Mouse (Mus musculus): ENCODE results near the gene Kcnab1. TPM values are rescaled to one million over a fixed set of nuclear protein-coding genes. Genes with fewer than 3 reads are reported as not detected.

The Kcnab1 gene
- 0.07 TPM for polyA plus RNA-seq (2012; fragmentation: generic; extraction: Trizol)
- long read RNA-seq, experiment 1 = 0 reads
- long read RNA-seq, experiment 2 = 0 reads

DNA sequence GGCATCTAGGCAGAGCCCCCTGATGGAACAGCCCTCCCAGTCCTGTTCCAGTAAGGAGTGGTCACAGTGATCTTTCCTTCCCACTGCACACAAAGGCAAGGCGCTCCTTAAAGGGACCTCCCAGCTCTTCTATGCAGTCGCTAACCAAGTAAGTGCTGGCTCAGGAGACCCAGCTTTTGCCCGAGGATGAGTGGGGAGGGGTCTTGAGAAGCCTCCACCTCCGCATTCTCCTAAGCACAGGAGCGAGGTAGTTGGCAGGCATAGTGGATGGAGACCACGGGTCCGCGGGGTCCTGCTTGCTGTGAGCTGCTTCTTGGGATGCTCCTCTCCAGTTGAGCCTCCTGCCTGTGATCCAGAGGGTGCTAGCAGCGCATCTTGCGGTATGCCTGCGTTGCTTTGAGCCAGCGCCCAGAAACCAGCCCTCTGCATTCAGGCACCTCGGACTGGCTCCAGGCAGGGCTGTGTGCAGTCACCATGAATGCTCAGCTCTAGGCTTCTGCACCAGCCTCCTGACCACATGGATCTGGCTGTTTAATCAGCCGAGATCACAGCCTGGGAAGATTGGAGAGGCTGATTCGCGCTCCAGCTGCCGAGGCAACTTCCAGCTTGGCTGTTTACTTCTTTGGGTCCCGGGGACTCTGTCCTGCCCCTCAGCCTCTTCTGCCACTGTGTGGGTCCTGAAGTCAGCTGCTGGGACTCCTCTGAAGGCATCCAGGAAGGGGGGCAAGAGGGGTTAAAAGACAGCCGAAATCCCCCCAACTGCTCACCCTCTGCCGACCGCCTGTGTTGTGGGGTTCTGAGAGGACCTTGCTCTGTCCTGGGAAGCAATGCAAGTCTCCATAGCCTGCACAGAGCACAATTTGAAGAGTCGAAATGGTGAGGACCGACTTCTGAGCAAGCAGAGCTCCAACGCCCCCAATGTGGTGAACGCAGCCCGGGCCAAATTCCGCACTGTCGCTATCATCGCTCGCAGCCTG lies at the start of gene Kcnab1:
Gene Kcnab1, plus strand, starts transcription at position 440 of the 977 bp plus-strand sequence.
- TF ChIP-seq FOSL1 (IDR thresholded peaks at IDR 0.05; ENCODE audit: insufficient read depth, low read length, poor library complexity, severe bottlenecking) (no peak), CEBPB (IDR thresholded peaks at IDR 0.05; ENCODE audit: low read depth) (no peak), MYOG (IDR thresholded peaks at IDR 0.05; ENCODE audit: control insufficient read depth, extremely low read depth, insufficient read length) (no peak), MAX (IDR thresholded peaks at IDR 0.05) (no peak), MYOD1 (IDR thresholded peaks at IDR 0.05; ENCODE audit: control insufficient read depth, insufficient read length, low read depth) (no peak), USF1 (IDR thresholded peaks at IDR 0.05; ENCODE audit: low read depth) (no peak), CTCF (IDR thresholded peaks at IDR 0.05; ENCODE audit: control insufficient read depth, insufficient read depth, insufficient read length) (no peak)
- no peak within 1 kb of the TSS for H3K4me3 ChIP-seq (ENCODE audit: insufficient read depth, poor library complexity, severe bottlenecking)
- H3K79me2 ChIP-seq (ENCODE audit: control insufficient read depth, insufficient read depth) = no peaks in the 10 kb centered on the region
- no peaks in the 10 kb centered on the region for H3K79me3 ChIP-seq (ENCODE audit: low read depth)
- H3ac ChIP-seq (ENCODE audit: control insufficient read depth, insufficient read length, low read depth) = peak within 1 kb of the TSS; percentile 26
- H3K27me3 ChIP-seq (ENCODE audit: control insufficient read depth, insufficient read depth, insufficient read length) = no peaks in the 10 kb centered on the region
- no peaks in the 10 kb centered on the region for H3K36me3 ChIP-seq (ENCODE audit: control insufficient read depth, insufficient read depth)

DNA sequence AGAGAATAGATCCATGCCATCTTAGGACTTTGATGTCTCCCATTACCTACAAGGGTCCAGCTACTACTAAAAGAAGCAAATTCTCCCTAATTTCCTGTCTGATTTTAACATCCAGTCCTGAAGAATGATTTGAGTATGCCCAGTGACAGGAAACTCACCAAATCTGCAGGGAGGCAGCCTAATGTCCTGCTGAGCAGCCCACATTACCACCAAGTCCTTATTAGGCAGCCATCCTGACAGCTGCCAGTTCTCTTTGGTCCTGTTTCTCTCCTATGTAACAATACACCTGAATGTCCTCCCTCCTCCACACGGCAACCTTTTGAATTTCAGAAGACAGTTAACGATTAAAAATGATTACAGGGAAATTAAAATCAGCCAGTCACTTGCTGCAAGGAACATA lies 20.9 kb upstream of the Kcnab1 start:
- TF ChIP-seq MAX (IDR thresholded peaks at IDR 0.05) = no peak
- TF ChIP-seq CTCF (IDR thresholded peaks at IDR 0.05; ENCODE audit: control insufficient read depth, insufficient read depth, insufficient read length) = no peak
- no peak for TF ChIP-seq USF1 (IDR thresholded peaks at IDR 0.05; ENCODE audit: low read depth)
- no peak for TF ChIP-seq CEBPB (IDR thresholded peaks at IDR 0.05; ENCODE audit: low read depth)
- TF ChIP-seq MYOG (IDR thresholded peaks at IDR 0.05; ENCODE audit: control insufficient read depth, extremely low read depth, insufficient read length) = no peak
- TF ChIP-seq FOSL1 (IDR thresholded peaks at IDR 0.05; ENCODE audit: insufficient read depth, low read length, poor library complexity, severe bottlenecking) = no peak
- no peak for TF ChIP-seq MYOD1 (IDR thresholded peaks at IDR 0.05; ENCODE audit: control insufficient read depth, insufficient read length, low read depth)
- Histone ChIP-seq H3K4me3 (ENCODE audit: insufficient read depth, poor library complexity, severe bottlenecking) (no peak overlapping the region), H3ac (ENCODE audit: control insufficient read depth, insufficient read length, low read depth) (no peak overlapping the region), H3K79me2 (ENCODE audit: control insufficient read depth, insufficient read depth) (no peaks in the 10 kb centered on the region), H3K36me3 (ENCODE audit: control insufficient read depth, insufficient read depth) (no peaks in the 10 kb centered on the region), H3K79me3 (ENCODE audit: low read depth) (no peaks in the 10 kb centered on the region), H3K27me3 (ENCODE audit: control insufficient read depth, insufficient read depth, insufficient read length) (no peaks in the 10 kb centered on the region)

DNA sequence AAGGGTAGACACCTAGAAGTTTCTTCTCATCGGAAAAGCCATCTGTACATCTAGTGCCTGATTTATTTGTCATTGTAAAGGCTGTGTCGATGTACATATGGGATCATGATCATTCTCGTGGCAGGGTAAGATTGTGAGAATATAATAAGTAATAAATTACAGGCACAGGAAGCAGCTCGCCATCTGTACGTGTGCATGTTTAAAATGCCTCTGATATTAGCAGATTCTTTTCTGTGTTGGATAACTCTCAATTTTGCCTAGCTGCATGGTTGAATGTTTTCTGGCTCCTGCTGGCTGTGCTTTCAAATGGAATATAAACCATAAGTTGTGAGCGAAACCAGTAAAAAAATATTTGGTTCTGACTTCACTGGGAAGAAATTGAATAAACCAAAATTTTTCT lies 5.1 kb upstream of the Kcnab1 start:
- Histone ChIP-seq H3K36me3 (ENCODE audit: control insufficient read depth, insufficient read depth) (no peaks in the 10 kb centered on the region), H3ac (ENCODE audit: control insufficient read depth, insufficient read length, low read depth) (no peak overlapping the region), H3K27me3 (ENCODE audit: control insufficient read depth, insufficient read depth, insufficient read length) (no peaks in the 10 kb centered on the region), H3K79me2 (ENCODE audit: control insufficient read depth, insufficient read depth) (no peaks in the 10 kb centered on the region), H3K79me3 (ENCODE audit: low read depth) (no peaks in the 10 kb centered on the region), H3K4me3 (ENCODE audit: insufficient read depth, poor library complexity, severe bottlenecking) (no peak overlapping the region)
- TF ChIP-seq CTCF (IDR thresholded peaks at IDR 0.05; ENCODE audit: control insufficient read depth, insufficient read depth, insufficient read length) (no peak), MAX (IDR thresholded peaks at IDR 0.05) (no peak), MYOD1 (IDR thresholded peaks at IDR 0.05; ENCODE audit: control insufficient read depth, insufficient read length, low read depth) (no peak), CEBPB (IDR thresholded peaks at IDR 0.05; ENCODE audit: low read depth) (no peak), MYOG (IDR thresholded peaks at IDR 0.05; ENCODE audit: control insufficient read depth, extremely low read depth, insufficient read length) (no peak), FOSL1 (IDR thresholded peaks at IDR 0.05; ENCODE audit: insufficient read depth, low read length, poor library complexity, severe bottlenecking) (no peak), USF1 (IDR thresholded peaks at IDR 0.05; ENCODE audit: low read depth) (no peak)

- Histone ChIP-seq H3K27me3 (ENCODE audit: control insufficient read depth, insufficient read depth, insufficient read length) (no peaks in the 10 kb centered on the region), H3K79me3 (ENCODE audit: low read depth) (no peaks in the 10 kb centered on the region), H3K79me2 (ENCODE audit: control insufficient read depth, insufficient read depth) (no peaks in the 10 kb centered on the region), H3K4me3 (ENCODE audit: insufficient read depth, poor library complexity, severe bottlenecking) (no peak overlapping the region), H3ac (ENCODE audit: control insufficient read depth, insufficient read length, low read depth) (no peak overlapping the region), H3K36me3 (ENCODE audit: control insufficient read depth, insufficient read depth) (no peaks in the 10 kb centered on the region)
- TF ChIP-seq CEBPB (IDR thresholded peaks at IDR 0.05; ENCODE audit: low read depth) (no peak), USF1 (IDR thresholded peaks at IDR 0.05; ENCODE audit: low read depth) (no peak), MAX (IDR thresholded peaks at IDR 0.05) (no peak), MYOD1 (IDR thresholded peaks at IDR 0.05; ENCODE audit: control insufficient read depth, insufficient read length, low read depth) (no peak), MYOG (IDR thresholded peaks at IDR 0.05; ENCODE audit: control insufficient read depth, extremely low read depth, insufficient read length) (no peak), CTCF (IDR thresholded peaks at IDR 0.05; ENCODE audit: control insufficient read depth, insufficient read depth, insufficient read length) (no peak), FOSL1 (IDR thresholded peaks at IDR 0.05; ENCODE audit: insufficient read depth, low read length, poor library complexity, severe bottlenecking) (no peak)
Measured at GRCm38 (mm10) chr3:65110190-65110589, 1.0 kb downstream of the Kcnab1 start.

- H3K27me3 ChIP-seq (ENCODE audit: control insufficient read depth, insufficient read depth, insufficient read length) = no peaks in the 10 kb centered on the region
- H3K4me3 ChIP-seq (ENCODE audit: insufficient read depth, poor library complexity, severe bottlenecking) = no peak overlapping the region
- no peaks in the 10 kb centered on the region for H3K36me3 ChIP-seq (ENCODE audit: control insufficient read depth, insufficient read depth)
- no peaks in the 10 kb centered on the region for H3K79me3 ChIP-seq (ENCODE audit: low read depth)
- H3K79me2 ChIP-seq (ENCODE audit: control insufficient read depth, insufficient read depth) = no peaks in the 10 kb centered on the region
- H3ac ChIP-seq (ENCODE audit: control insufficient read depth, insufficient read length, low read depth) = no peak overlapping the region
- TF ChIP-seq MYOD1 (IDR thresholded peaks at IDR 0.05; ENCODE audit: control insufficient read depth, insufficient read length, low read depth) = no peak
- TF ChIP-seq MAX (IDR thresholded peaks at IDR 0.05) = no peak
- TF ChIP-seq CEBPB (IDR thresholded peaks at IDR 0.05; ENCODE audit: low read depth) = no peak
- no peak for TF ChIP-seq CTCF (IDR thresholded peaks at IDR 0.05; ENCODE audit: control insufficient read depth, insufficient read depth, insufficient read length)
Measured at GRCm38 (mm10) chr3:65111176-65111575, 2.0 kb downstream of the Kcnab1 start.

All from C2C12 (cell line).